Mouse (Mus musculus): Measurements from ENCODE around the gene Bnc2. TPM values are rescaled to one million over a fixed set of nuclear protein-coding genes. Genes with fewer than 3 reads are reported as not detected.

Gene Bnc2
- polyA plus RNA-seq, 1 experiment from 2014 or later, result 7.0 TPM

GRCm38 (mm10) chr4:84306928-84307606 is 368.0 kb downstream of the Bnc2 start:
- no peaks in the 10 kb centered on the region for H3K27me3 ChIP-seq (replicated peaks; ENCODE audit: control insufficient read depth, insufficient read depth, low read length)
- H3K27ac ChIP-seq (ENCODE audit: low read depth, low read length), result no peak overlapping the region
- H3K36me3 ChIP-seq (ENCODE audit: control insufficient read depth, insufficient read depth, low read length), result no peaks in the 10 kb centered on the region
- ATAC-seq, result no peak
- no peak overlapping the region for H3K9ac ChIP-seq (ENCODE audit: low read depth, low read length)
- H3K4me3 ChIP-seq (ENCODE audit: low read length), result no peak overlapping the region
- no peaks in the 10 kb centered on the region for H3K9me3 ChIP-seq (ENCODE audit: control insufficient read depth, low read length)
- 0 out of 2 replicates have a peak, but pooled peaks cover 3% of the 10 kb centered on the region for H3K4me1 ChIP-seq (ENCODE audit: control insufficient read depth, insufficient read depth, low read depth, low read length)
- H3K4me2 ChIP-seq (ENCODE audit: low read length), result no peak overlapping the region
- 69% methylated on average over 9 of the region's 9 CpGs for WGBS

- no peak for ATAC-seq
- Histone ChIP-seq H3K27me3 (replicated peaks; ENCODE audit: control insufficient read depth, insufficient read depth, low read length) (no peaks in the 10 kb centered on the region), H3K9me3 (ENCODE audit: control insufficient read depth, low read length) (peaks cover 6% of the 10 kb centered on the region), H3K27ac (ENCODE audit: low read depth, low read length) (no peak overlapping the region), H3K9ac (ENCODE audit: low read depth, low read length) (no peak overlapping the region), H3K36me3 (ENCODE audit: control insufficient read depth, insufficient read depth, low read length) (no peaks in the 10 kb centered on the region), H3K4me1 (ENCODE audit: control insufficient read depth, insufficient read depth, low read depth, low read length) (no peaks in the 10 kb centered on the region), H3K4me3 (ENCODE audit: low read length) (no peak overlapping the region), H3K4me2 (ENCODE audit: low read length) (no peak overlapping the region)
- 89% methylated on average over 3 of the region's 3 CpGs for WGBS
Measured at GRCm38 (mm10) chr4:84302949-84303348, 372.1 kb downstream of the Bnc2 start.

GRCm38 (mm10) chr4:84285153-84285552 is 389.9 kb downstream of the Bnc2 start:
- Histone ChIP-seq H3K4me3 (ENCODE audit: low read length) (no peak overlapping the region), H3K4me1 (ENCODE audit: control insufficient read depth, insufficient read depth, low read depth, low read length) (no peaks in the 10 kb centered on the region), H3K27me3 (replicated peaks; ENCODE audit: control insufficient read depth, insufficient read depth, low read length) (no peaks in the 10 kb centered on the region), H3K4me2 (ENCODE audit: low read length) (no peak overlapping the region), H3K9me3 (ENCODE audit: control insufficient read depth, low read length) (no peaks in the 10 kb centered on the region), H3K27ac (ENCODE audit: low read depth, low read length) (no peak overlapping the region), H3K9ac (ENCODE audit: low read depth, low read length) (no peak overlapping the region), H3K36me3 (ENCODE audit: control insufficient read depth, insufficient read depth, low read length) (no peaks in the 10 kb centered on the region)
- WGBS, result 58% methylated on average over 5 of the region's 5 CpGs
- no peak for ATAC-seq

GRCm38 (mm10) chr4:84282651-84283050 is 392.4 kb downstream of the Bnc2 start:
- H3K36me3 ChIP-seq (ENCODE audit: control insufficient read depth, insufficient read depth, low read length), result no peaks in the 10 kb centered on the region
- WGBS, result 60% methylated on average over 2 of the region's 2 CpGs

GRCm38 (mm10) chr4:84278156-84278555 is 396.9 kb downstream of the Bnc2 start:
- no peak overlapping the region for H3K4me3 ChIP-seq (ENCODE audit: low read length)
- no peak for ATAC-seq
- H3K27ac ChIP-seq (ENCODE audit: low read depth, low read length), result no peak overlapping the region
- 79% methylated on average over 6 of the region's 6 CpGs for WGBS
- no peaks in the 10 kb centered on the region for H3K9me3 ChIP-seq (ENCODE audit: control insufficient read depth, low read length)
- no peaks in the 10 kb centered on the region for H3K36me3 ChIP-seq (ENCODE audit: control insufficient read depth, insufficient read depth, low read length)
- H3K27me3 ChIP-seq (replicated peaks; ENCODE audit: control insufficient read depth, insufficient read depth, low read length), result no peaks in the 10 kb centered on the region; the same call in 1 of the 2 replicates
- no peak overlapping the region for H3K4me2 ChIP-seq (ENCODE audit: low read length)
- H3K4me1 ChIP-seq (ENCODE audit: control insufficient read depth, insufficient read depth, low read depth, low read length), result no peaks in the 10 kb centered on the region
- H3K9ac ChIP-seq (ENCODE audit: low read depth, low read length), result no peak overlapping the region

More at GRCm38 (mm10) chr4:84282651-84283050, 392.4 kb downstream of the Bnc2 start:
- Histone ChIP-seq H3K9ac (ENCODE audit: low read depth, low read length) (no peak overlapping the region), H3K4me2 (ENCODE audit: low read length) (no peak overlapping the region), H3K4me1 (ENCODE audit: control insufficient read depth, insufficient read depth, low read depth, low read length) (no peaks in the 10 kb centered on the region), H3K4me3 (ENCODE audit: low read length) (no peak overlapping the region), H3K27ac (ENCODE audit: low read depth, low read length) (no peak overlapping the region), H3K27me3 (replicated peaks; ENCODE audit: control insufficient read depth, insufficient read depth, low read length) (no peaks in the 10 kb centered on the region), H3K9me3 (ENCODE audit: control insufficient read depth, low read length) (no peaks in the 10 kb centered on the region)
- no peak for ATAC-seq

- H3K36me3 ChIP-seq (ENCODE audit: control insufficient read depth, insufficient read depth, low read length), result no peaks in the 10 kb centered on the region
- WGBS, result 86% methylated on average over 14 of the region's 14 CpGs
- H3K9ac ChIP-seq (ENCODE audit: low read depth, low read length), result no peak overlapping the region
- no peaks in the 10 kb centered on the region for H3K9me3 ChIP-seq (ENCODE audit: control insufficient read depth, low read length)
- H3K4me2 ChIP-seq (ENCODE audit: low read length), result no peak overlapping the region
- peaks cover 2% of the 10 kb centered on the region for H3K27me3 ChIP-seq (replicated peaks; ENCODE audit: control insufficient read depth, insufficient read depth, low read length)
- H3K27ac ChIP-seq (ENCODE audit: low read depth, low read length), result no peak overlapping the region
- ATAC-seq, result no peak
- H3K4me1 ChIP-seq (ENCODE audit: control insufficient read depth, insufficient read depth, low read depth, low read length), result no peaks in the 10 kb centered on the region
- no peak overlapping the region for H3K4me3 ChIP-seq (ENCODE audit: low read length)
Measured at GRCm38 (mm10) chr4:84276081-84276480, 399.0 kb downstream of the Bnc2 start.

- peak; percentile 67 for ATAC-seq
- Histone ChIP-seq H3K9ac (ENCODE audit: low read depth, low read length) (no peak overlapping the region), H3K9me3 (ENCODE audit: control insufficient read depth, low read length) (no peaks in the 10 kb centered on the region), H3K4me3 (ENCODE audit: low read length) (no peak overlapping the region), H3K4me1 (ENCODE audit: control insufficient read depth, insufficient read depth, low read depth, low read length) (no peaks in the 10 kb centered on the region), H3K27ac (ENCODE audit: low read depth, low read length) (no peak overlapping the region), H3K36me3 (ENCODE audit: control insufficient read depth, insufficient read depth, low read length) (no peaks in the 10 kb centered on the region), H3K27me3 (replicated peaks; ENCODE audit: control insufficient read depth, insufficient read depth, low read length) (peaks cover 2% of the 10 kb centered on the region), H3K4me2 (ENCODE audit: low read length) (no peak overlapping the region)
- 41% methylated on average over 3 of the region's 3 CpGs for whole genome bisulfite sequencing
Measured at GRCm38 (mm10) chr4:84274158-84274557, 400.9 kb downstream of the Bnc2 start.

GRCm38 (mm10) chr4:84272867-84273266 is 402.2 kb downstream of the Bnc2 start:
- no peak overlapping the region for H3K9ac ChIP-seq (ENCODE audit: low read depth, low read length)
- H3K36me3 ChIP-seq (ENCODE audit: control insufficient read depth, insufficient read depth, low read length), result no peaks in the 10 kb centered on the region
- ATAC-seq, result no peak
- H3K27ac ChIP-seq (ENCODE audit: low read depth, low read length), result no peak overlapping the region
- WGBS, result 71% methylated on average over 2 of the region's 2 CpGs
- H3K9me3 ChIP-seq (ENCODE audit: control insufficient read depth, low read length), result no peaks in the 10 kb centered on the region
- no peak overlapping the region for H3K4me3 ChIP-seq (ENCODE audit: low read length)
- H3K4me1 ChIP-seq (ENCODE audit: control insufficient read depth, insufficient read depth, low read depth, low read length), result no peaks in the 10 kb centered on the region
- H3K27me3 ChIP-seq (replicated peaks; ENCODE audit: control insufficient read depth, insufficient read depth, low read length), result peaks cover 2% of the 10 kb centered on the region
- H3K4me2 ChIP-seq (ENCODE audit: low read length), result no peak overlapping the region

GRCm38 (mm10) chr4:84269845-84270244 is 405.2 kb downstream of the Bnc2 start:
- Histone ChIP-seq H3K4me2 (ENCODE audit: low read length) (no peak overlapping the region), H3K4me3 (ENCODE audit: low read length) (no peak overlapping the region), H3K27me3 (replicated peaks; ENCODE audit: control insufficient read depth, insufficient read depth, low read length) (peaks cover 2% of the 10 kb centered on the region; the same call in 1 of the 2 replicates), H3K4me1 (ENCODE audit: control insufficient read depth, insufficient read depth, low read depth, low read length) (no peaks in the 10 kb centered on the region), H3K9ac (ENCODE audit: low read depth, low read length) (no peak overlapping the region), H3K9me3 (ENCODE audit: control insufficient read depth, low read length) (no peaks in the 10 kb centered on the region), H3K36me3 (ENCODE audit: control insufficient read depth, insufficient read depth, low read length) (no peaks in the 10 kb centered on the region), H3K27ac (ENCODE audit: low read depth, low read length) (no peak overlapping the region)
- no peak for ATAC-seq
- WGBS, result 80% methylated on average over 6 of the region's 6 CpGs
